Mouse (Mus musculus) heart, embryonic 10.5 days (tissue): ENCODE measurements around the gene Pde4d. TPM values are rescaled to one million over a fixed set of nuclear protein-coding genes. Genes with fewer than 3 reads are reported as not detected.
A peak's percentile ranks its signal among the peaks of the same experiment; 100 is the strongest.

Experiments
- DNase-seq: peaks from one replicate; pipeline ENCODE4 v3.0.0-alpha.2; 2017; ENCODE audit warnings: low spot score
- H3K27ac ChIP-seq: fragments of 300-500 bp; sonication (generic); 2 replicates; pipeline ENCODE4 v1.5.1; 2016; ENCODE audit warnings: mild to moderate bottlenecking
- H3K27me3 ChIP-seq: fragments of 300-500 bp; sonication (generic); 2 replicates; pipeline ENCODE4 v1.6.1; 2016; ENCODE audit warnings: mild to moderate bottlenecking; ENCODE audit not compliant: poor library complexity, insufficient read depth, severe bottlenecking
- H3K36me3 ChIP-seq: fragments of 300-500 bp; sonication (generic); 2 replicates; pipeline ENCODE4 v1.6.1; 2016; ENCODE audit warnings: mild to moderate bottlenecking, moderate library complexity
- H3K4me1 ChIP-seq: fragments of 300-500 bp; sonication (generic); 2 replicates; pipeline ENCODE4 v1.6.1; 2016; ENCODE audit warnings: mild to moderate bottlenecking
- H3K4me3 ChIP-seq: fragments of 300-500 bp; sonication (generic); 2 replicates; pipeline ENCODE4 v1.5.1; 2016; ENCODE audit warnings: mild to moderate bottlenecking, moderate library complexity
- H3K9me3 ChIP-seq: fragments of 300-500 bp; sonication (generic); 2 replicates; pipeline ENCODE4 v1.6.1; 2016; ENCODE audit warnings: mild to moderate bottlenecking, moderate library complexity
- WGBS: fragments of 180-500 bp; shearing (Covaris S2); methylation state at CpG from one replicate; pipeline ENCODE4 v1.1.7; 2016; 5-methylcytosine and 5-hydroxymethylcytosine counted together
- polyA plus RNA-seq: library from polyadenylated mRNA; unstranded; fragments of >200 nt; fragmentation: Nextera tagmentation; extraction: Ambion mirVana; gene quantifications from 2 replicates; pipeline ENCODE4 v1.2.1, GENCODE M21; 2016

The Pde4d gene
- polyA plus RNA-seq, 1 experiment from 2014 or later: 24.9 TPM

DNA sequence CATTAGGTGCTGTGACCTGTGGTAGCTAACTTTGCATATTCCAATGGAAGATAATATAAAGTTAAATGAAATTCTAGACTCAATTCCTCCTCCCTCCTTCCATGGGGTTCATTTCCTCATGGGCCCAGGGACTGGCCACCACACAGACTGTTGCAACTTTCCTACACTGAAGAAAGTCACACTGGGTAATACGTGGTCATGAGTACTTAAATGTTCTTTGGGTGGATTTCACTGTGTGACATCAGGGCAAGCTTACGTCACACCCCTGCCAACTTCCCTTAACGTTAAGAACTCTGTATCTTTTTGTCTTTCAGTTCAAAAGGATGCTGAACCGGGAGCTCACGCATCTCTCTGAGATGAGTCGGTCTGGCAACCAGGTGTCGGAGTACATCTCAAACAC is 1483.8 kb downstream of the Pde4d start:
- H3K36me3 ChIP-seq: peaks cover 33% of the 10 kb centered on the region
- WGBS: 88% methylated on average over 7 of the region's 7 CpGs
- H3K4me1 ChIP-seq: no peaks in the 10 kb centered on the region
- peak; percentile 27 for DNase-seq
- H3K9me3 ChIP-seq: no peaks in the 10 kb centered on the region
- H3K27me3 ChIP-seq: no peaks in the 10 kb centered on the region
- H3K4me3 ChIP-seq: no peak overlapping the region
- no peak overlapping the region for H3K27ac ChIP-seq

DNA sequence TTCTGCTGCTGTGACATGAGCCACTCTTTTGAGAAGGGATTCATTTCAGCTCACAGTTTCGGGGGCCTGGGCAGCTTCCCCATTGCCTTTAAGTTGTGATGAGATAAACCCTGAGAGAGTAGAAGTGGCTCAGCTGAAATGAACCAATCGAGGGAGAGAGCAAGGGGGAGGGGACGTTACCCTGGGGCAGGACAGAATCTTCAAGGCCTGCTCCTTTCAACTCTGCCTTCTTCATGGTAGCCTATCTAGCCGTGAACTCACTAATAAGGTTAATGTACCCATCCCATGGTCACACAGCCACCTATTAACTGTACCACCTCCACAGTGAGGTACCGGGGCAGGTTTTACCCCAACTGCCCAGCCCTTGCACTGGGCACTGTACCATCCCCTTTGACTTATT is 1487.1 kb downstream of the Pde4d start:
- Histone ChIP-seq H3K9me3 (no peaks in the 10 kb centered on the region), H3K4me3 (no peak overlapping the region), H3K27me3 (no peaks in the 10 kb centered on the region), H3K27ac (no peak overlapping the region), H3K4me1 (no peaks in the 10 kb centered on the region), H3K36me3 (peaks cover 59% of the 10 kb centered on the region)
- DNase-seq: peak; percentile 58
- WGBS: 88% methylated on average over 5 of the region's 5 CpGs

DNA sequence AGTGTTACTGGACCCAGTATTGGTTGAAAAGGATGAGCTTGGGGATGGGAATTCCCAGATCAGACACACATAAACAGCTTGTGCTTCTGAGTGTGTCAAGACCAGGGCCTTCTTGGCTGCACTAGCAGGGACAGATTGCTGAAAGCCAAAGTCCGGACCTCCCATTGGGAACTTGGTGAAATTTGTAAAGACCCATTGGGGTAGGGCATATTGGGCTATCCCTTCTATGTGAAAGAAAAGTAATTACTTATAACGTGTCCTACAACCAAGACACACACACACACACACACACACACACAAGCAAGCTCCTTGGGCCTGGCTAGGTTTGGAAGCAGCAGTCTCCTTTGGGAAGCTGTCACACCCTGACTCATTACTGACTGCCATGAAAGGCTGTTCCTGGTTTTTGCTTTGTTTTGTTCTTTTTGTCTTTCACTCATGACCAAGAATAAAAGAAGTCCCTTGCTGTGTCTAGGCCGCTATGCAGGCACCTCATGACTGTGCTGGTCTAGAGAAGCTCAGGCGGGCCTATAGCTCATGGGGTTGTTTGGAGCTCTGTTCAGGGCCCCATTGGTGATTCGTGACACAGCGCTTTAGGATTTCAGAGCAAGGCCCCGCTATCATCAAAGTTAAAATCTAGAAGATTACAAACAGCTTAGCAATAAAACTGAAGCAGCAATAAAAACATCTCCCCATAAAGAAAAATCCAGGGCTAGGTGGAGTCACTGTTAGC is 1495.2 kb downstream of the Pde4d start:
- Histone ChIP-seq H3K27ac (no peak overlapping the region), H3K4me3 (no peak overlapping the region), H3K27me3 (no peaks in the 10 kb centered on the region), H3K9me3 (no peaks in the 10 kb centered on the region), H3K36me3 (peaks cover 68% of the 10 kb centered on the region), H3K4me1 (no peaks in the 10 kb centered on the region)
- DNase-seq: peak; percentile 48
- WGBS: 91% methylated on average over 7 of the region's 7 CpGs

DNA sequence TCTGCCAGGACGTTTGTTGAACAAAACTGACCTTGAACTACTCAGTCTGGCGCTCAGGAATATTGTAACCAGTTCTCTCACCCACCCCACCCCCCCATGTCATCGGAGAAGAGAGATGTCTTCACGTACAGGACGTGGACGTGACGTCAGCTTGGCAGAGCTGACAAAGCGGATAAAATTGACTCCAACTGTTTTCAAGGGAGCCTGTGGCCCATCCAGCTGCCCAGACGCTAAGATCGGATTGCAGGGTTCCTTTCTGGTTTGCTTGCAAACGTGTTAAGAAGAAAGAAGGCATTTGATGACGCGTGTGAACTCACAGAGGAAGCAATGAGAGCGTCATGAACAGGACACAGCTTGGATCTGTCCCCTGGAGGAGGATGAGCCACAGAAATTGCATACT is 1501.7 kb downstream of the Pde4d start:
- Histone ChIP-seq H3K4me3 (no peak overlapping the region), H3K27ac (no peak overlapping the region), H3K4me1 (no peaks in the 10 kb centered on the region), H3K36me3 (peaks cover 74% of the 10 kb centered on the region), H3K27me3 (no peaks in the 10 kb centered on the region), H3K9me3 (no peaks in the 10 kb centered on the region)
- DNase-seq: no peak
- 54% methylated on average over 14 of the region's 14 CpGs for WGBS

DNA sequence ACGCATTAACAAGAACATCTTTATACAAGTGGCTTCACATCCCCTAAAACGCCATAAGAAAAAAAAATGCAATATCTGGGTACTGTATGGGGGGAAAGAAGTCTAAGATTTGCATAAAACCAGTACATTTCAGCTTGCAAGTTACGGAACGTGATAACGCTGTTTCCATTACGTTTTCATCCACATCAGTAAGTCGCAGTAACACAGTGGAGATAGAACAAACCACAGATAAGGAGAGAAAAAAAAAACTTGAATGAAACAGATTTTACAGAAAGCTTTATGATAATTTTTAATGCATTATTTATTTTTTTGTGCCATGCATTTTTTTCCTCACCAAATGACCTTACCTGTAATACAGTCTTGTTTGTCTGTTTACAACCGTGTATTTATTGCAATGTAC is 1504.4 kb downstream of the Pde4d start:
- WGBS: 90% methylated on average over 8 of the region's 8 CpGs

DNA sequence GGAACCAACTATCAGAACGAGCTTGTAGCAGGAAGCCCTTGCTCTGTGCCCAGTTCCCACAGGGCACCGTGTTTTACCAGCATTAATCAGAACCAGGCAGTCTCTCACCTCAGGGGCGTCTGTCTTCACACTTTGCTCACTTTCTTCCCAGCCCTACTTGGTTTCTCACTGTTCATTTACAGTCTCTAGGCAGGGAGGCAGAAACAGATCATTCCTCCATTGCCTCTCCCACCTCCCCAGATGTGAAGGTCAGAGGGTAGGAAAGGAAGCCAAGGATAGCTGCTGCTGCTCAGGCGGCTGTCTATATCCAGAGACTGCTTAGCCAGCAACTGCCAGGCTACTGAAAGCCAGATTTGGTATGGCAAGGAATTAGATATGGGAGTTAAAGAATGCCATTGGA is 1508.2 kb downstream of the Pde4d start:
- Histone ChIP-seq H3K4me3 (no peak overlapping the region), H3K27me3 (no peaks in the 10 kb centered on the region), H3K4me1 (no peaks in the 10 kb centered on the region), H3K27ac (no peak overlapping the region), H3K36me3 (peaks cover 16% of the 10 kb centered on the region), H3K9me3 (no peaks in the 10 kb centered on the region)
- 53% methylated on average over 4 of the region's 4 CpGs for WGBS
- DNase-seq: no peak

More for the DNA sequence above, 1504.4 kb downstream of the Pde4d start:
- DNase-seq: no peak
- no peaks in the 10 kb centered on the region for H3K9me3 ChIP-seq
- H3K27ac ChIP-seq: no peak overlapping the region
- H3K4me1 ChIP-seq: no peaks in the 10 kb centered on the region
- peaks cover 51% of the 10 kb centered on the region for H3K36me3 ChIP-seq
- H3K27me3 ChIP-seq: no peaks in the 10 kb centered on the region
- H3K4me3 ChIP-seq: no peak overlapping the region

DNA sequence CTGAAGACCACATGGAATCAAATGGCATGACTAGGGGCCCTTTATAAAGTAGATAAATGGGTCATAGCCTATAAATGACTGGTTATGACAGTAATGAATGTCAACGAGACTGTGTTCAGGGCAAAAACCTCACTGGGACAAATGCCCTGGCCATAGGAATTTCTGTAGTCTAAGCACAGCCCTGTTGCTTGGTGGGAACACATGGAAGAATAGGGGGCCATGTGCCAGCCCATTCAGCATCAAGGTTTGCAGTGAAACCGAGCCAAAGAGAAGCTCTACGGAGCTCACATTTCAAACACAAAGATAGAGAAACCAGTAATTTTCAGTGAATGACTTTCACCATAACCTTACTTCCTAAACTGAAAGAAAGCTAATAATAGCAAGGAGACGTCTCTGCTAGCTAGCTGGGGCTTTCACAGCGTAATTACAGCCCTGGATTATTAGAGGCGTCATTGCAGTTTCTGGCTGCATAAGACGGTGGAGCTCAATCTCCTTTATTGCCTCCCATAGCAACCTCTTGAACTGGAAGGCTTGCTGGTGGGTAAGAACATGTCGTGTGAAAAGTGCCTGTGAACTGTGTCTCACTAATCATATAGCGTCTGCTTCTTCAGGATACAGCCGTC is 1533.2 kb downstream of the Pde4d start:
- H3K27ac ChIP-seq: no peak overlapping the region
- DNase-seq: no peak
- H3K27me3 ChIP-seq: no peaks in the 10 kb centered on the region
- no peaks in the 10 kb centered on the region for H3K9me3 ChIP-seq
- no peak overlapping the region for H3K4me3 ChIP-seq
- peaks cover 4% of the 10 kb centered on the region; the same call in 1 of the 2 replicates for H3K4me1 ChIP-seq
- WGBS: 75% methylated on average over 10 of the region's 10 CpGs
- no peaks in the 10 kb centered on the region for H3K36me3 ChIP-seq

DNA sequence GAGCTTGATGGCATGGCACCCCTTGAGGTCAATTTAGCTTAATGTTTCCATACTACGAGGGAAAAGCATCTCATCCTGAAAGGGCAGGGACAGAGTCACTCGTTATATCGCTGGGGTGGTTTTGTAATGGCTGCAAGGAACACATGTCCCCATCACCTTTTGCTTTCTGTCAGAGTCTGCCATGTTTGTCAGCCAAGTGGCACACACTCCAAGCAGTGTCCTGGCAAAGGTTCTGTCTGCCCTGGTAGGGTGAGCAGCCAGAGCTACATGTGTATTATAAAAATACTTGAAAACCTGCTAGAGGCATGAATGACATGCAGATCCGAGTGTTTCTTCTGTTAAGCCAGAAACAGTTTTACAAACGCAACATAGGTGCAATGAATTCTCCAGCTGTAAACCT is 1535.7 kb downstream of the Pde4d start:
- Histone ChIP-seq H3K36me3 (no peaks in the 10 kb centered on the region), H3K27ac (no peak overlapping the region), H3K4me1 (peaks cover 4% of the 10 kb centered on the region; the same call in 1 of the 2 replicates), H3K4me3 (no peak overlapping the region), H3K9me3 (no peaks in the 10 kb centered on the region), H3K27me3 (no peaks in the 10 kb centered on the region)
- DNase-seq: no peak
- WGBS: 86% methylated on average over 5 of the region's 5 CpGs

DNA sequence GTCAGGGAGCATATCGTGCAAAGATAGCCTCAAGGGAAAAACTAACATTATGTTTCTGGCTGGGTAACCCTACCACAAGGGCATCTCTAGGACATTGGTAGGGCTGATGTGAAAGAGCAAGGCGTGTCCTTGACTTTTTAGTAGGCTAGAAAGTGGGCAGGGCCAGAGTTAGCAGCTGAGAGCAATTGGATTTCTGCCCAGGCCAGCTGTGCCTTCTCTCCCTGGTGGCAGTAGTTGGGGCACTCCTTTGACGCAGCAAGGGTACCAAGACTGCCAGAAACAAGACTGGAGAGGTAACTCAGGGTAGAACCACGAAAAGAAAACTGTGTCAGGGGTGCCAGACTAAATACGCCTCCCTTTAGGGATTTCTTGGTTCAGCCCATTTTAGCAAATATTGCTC is 1536.1 kb downstream of the Pde4d start:
- no peaks in the 10 kb centered on the region for H3K36me3 ChIP-seq
- H3K4me3 ChIP-seq: no peak overlapping the region
- 67% methylated on average over 5 of the region's 5 CpGs for WGBS
- no peak overlapping the region for H3K27ac ChIP-seq
- no peaks in the 10 kb centered on the region for H3K9me3 ChIP-seq
- DNase-seq: no peak
- H3K27me3 ChIP-seq: no peaks in the 10 kb centered on the region
- peaks cover 4% of the 10 kb centered on the region; the same call in 1 of the 2 replicates for H3K4me1 ChIP-seq

DNA sequence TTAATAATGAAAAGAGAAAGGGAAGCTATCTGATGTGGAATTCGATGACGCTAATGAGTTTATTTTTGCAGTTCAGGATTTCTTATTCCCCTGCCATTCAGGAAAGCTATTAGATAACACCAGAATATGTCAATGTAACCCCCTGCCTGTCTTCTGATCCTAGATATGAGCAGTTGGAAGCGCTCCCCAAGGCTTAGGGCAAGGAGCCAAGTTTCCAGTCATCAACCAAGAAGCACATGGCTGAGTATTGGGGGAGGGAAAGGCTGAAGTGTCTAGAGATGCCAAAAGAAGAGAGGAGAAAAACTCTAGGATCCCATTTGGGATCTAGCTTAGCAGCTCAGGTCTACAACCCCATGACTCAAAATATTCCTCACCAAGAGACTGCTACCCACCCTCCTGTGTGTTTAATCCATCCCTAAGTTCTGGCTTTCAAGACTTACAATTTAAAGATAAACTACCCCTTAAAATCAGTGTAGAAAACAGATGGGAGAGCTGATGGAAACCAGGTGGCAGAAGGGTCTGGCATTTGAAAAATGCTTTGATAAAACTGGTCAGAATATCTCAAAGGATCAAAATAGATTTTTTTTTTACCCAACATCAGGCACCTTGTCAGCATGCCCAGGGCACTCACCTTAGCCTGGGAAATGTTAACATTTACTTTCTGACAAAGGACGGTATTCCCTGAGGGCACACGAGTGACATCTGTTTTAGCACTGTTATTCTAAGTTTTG is 1543.2 kb downstream of the Pde4d start:
- Histone ChIP-seq H3K36me3 (no peaks in the 10 kb centered on the region), H3K9me3 (no peaks in the 10 kb centered on the region), H3K27me3 (no peaks in the 10 kb centered on the region), H3K4me3 (no peak overlapping the region), H3K4me1 (peaks cover 33% of the 10 kb centered on the region), H3K27ac (no peak overlapping the region)
- no peak for DNase-seq
- 54% methylated on average over 5 of the region's 5 CpGs for WGBS

DNA sequence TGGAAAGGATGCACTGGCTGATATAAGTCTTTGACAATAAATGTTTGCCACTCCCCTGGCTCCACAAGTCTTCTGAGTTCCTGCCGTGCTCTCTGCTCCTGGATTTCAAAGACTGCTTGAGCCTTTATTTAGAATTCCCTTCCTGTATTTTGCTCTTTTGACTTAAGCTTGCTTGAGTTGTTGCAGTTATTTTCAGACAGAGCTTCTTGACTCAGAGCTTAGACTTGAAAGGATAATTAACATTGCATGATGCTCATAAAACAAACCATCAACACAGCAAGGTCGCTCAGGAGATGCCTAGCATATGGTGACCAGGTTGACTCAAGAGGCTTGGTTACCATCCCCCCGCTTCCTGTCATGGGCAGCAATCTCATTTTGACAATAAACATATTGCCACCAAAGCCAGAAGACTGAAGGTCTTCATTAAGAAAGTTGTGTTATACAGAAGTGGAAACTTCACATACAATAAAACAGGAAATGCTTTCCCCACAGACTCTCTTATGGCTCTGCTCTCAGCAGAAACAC is 1544.6 kb downstream of the Pde4d start:
- 67% methylated on average over 3 of the region's 3 CpGs for WGBS
- DNase-seq: no peak
- Histone ChIP-seq H3K36me3 (no peaks in the 10 kb centered on the region), H3K27me3 (no peaks in the 10 kb centered on the region), H3K9me3 (no peaks in the 10 kb centered on the region), H3K4me3 (no peak overlapping the region), H3K4me1 (peaks cover 33% of the 10 kb centered on the region), H3K27ac (no peak overlapping the region)

DNA sequence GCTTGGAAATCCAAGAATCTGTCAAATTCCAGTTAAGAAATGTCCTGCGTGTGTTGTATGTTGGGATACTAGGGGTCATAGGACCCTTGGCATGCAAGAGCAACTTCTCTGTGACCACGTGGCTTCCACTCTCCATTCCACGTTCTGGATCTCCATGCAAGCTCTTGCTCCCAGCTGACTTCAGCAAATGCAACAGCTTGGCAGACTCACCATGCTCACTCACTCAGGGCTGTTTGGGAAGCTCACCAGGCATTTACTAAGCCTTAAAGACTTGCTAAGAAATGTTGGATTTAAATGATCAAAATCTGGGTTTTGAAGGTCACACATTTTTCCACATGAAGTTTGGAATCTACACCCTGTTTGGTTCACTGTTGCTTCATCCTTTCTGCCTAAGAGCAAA is 1552.3 kb downstream of the Pde4d start:
- Histone ChIP-seq H3K4me1 (peaks cover 7% of the 10 kb centered on the region), H3K27ac (no peak overlapping the region), H3K4me3 (no peak overlapping the region), H3K36me3 (no peaks in the 10 kb centered on the region), H3K27me3 (peaks cover 13% of the 10 kb centered on the region), H3K9me3 (no peaks in the 10 kb centered on the region)
- DNase-seq: no peak
- WGBS: 80% methylated on average over 3 of the region's 3 CpGs
